Mouse (Mus musculus): ENCODE measurements at regions not wholly inside any gene's neighbourhood (a gene's known extent, or its start where the extent isn't known, plus 50 kb on each side); places are given as distances from the start of the nearest gene placed in this dataset.

- DNase-seq = no peak
Observed at GRCm38 (mm10) chr16:75104894-75105293, 481.0 kb downstream of the Lipi start.

- no peak for DNase-seq
Observed at GRCm38 (mm10) chr16:75093163-75093562, 492.7 kb downstream of the Lipi start.

- no peak for DNase-seq
Observed at GRCm38 (mm10) chr16:75092471-75093130, 493.3 kb downstream of the Lipi start.

GRCm38 (mm10) chr16:75091931-75092330 is 493.9 kb downstream of the Lipi start:
- DNase-seq = no peak

GRCm38 (mm10) chr16:75089383-75090035 is 496.4 kb downstream of the Lipi start:
- DNase-seq = no peak

GRCm38 (mm10) chr16:75088701-75089100 is 497.2 kb downstream of the Lipi start:
- no peak for DNase-seq

- peak; percentile 7 for DNase-seq
Observed at GRCm38 (mm10) chr16:75065281-75065680, 520.6 kb downstream of the Lipi start.

GRCm38 (mm10) chr16:75052953-75053352 is 532.9 kb downstream of the Lipi start:
- DNase-seq = no peak

- DNase-seq = no peak
Observed at GRCm38 (mm10) chr16:75045969-75046368, 539.9 kb downstream of the Lipi start.

Data from adrenal gland, postnatal 14 days (tissue).